Mouse (Mus musculus) erythroblast, embryonic 14.5 days (primary cell): ENCODE measurements around the gene Rpl34.

Source experiments
- GATA1 ChIP-seq: IDR thresholded peaks from 2 replicates; pipeline ENCODE4 v1.6.1; 2012; ENCODE audit warnings: low read length, inconsistent platforms, mixed read lengths
- TAL1 ChIP-seq: IDR thresholded peaks from 3 replicates; pipeline ENCODE4 v1.6.1; 2012; ENCODE audit warnings: low read length, inconsistent platforms, mixed read lengths

GRCm38 (mm10) chr3:130684276-130685013 is 45.8 kb downstream of the Rpl34 start:
- TF ChIP-seq TAL1 (no peak), GATA1 (no peak)
